Mouse (Mus musculus) thymus, adult 2 months (tissue): ENCODE data around the gene Cyp4a32. TPM values are rescaled to one million over a fixed set of nuclear protein-coding genes. Genes with fewer than 3 reads are reported as not detected.
"Not testable (repeated sequence)": the region's sequence is repeated elsewhere in the genome, so short reads cannot be mapped to it uniquely, and the experiment has no call there.

Source experiments
- DNase-seq: peaks from one replicate; pipeline ENCODE4 v3.0.0; 2021
- H3K27ac ChIP-seq: fragments of 200-500 bp; 2 replicates; pipeline ENCODE4 v1.5.1; 2012; ENCODE audit warnings: low read length, control low read depth; ENCODE audit not compliant: control insufficient read depth, insufficient read depth
- H3K27me3 ChIP-seq: fragments of 200-500 bp; 2 replicates; pipeline ENCODE4 v1.6.1; 2012; ENCODE audit warnings: mild to moderate bottlenecking, low read length, moderate library complexity, mixed read lengths; ENCODE audit not compliant: control insufficient read depth, insufficient read depth
- H3K36me3 ChIP-seq: fragments of 200-500 bp; 2 replicates; pipeline ENCODE4 v1.6.1; 2012; ENCODE audit warnings: mild to moderate bottlenecking, low read length, moderate library complexity; ENCODE audit not compliant: control insufficient read depth, insufficient read depth
- H3K4me1 ChIP-seq: fragments of 200-500 bp; replicated peaks from 2 replicates; pipeline ENCODE4 v1.6.1; 2012; ENCODE audit warnings: low read length; ENCODE audit not compliant: control insufficient read depth, insufficient read depth
- H3K4me3 ChIP-seq: fragments of 200-500 bp; 2 replicates; pipeline ENCODE4 v1.5.1; 2012; ENCODE audit warnings: mild to moderate bottlenecking, low read length, control low read depth, moderate library complexity; ENCODE audit not compliant: control insufficient read depth, insufficient read depth
- CTCF ChIP-seq: fragments of 200-500 bp; IDR thresholded peaks from 2 replicates; pipeline ENCODE4 v1.5.1; 2012; ENCODE audit warnings: mild to moderate bottlenecking, control low read depth, low read length, moderate library complexity, borderline replicate concordance; ENCODE audit not compliant: control insufficient read depth, poor library complexity, insufficient read depth; ENCODE audit errors: extremely low read depth
- POLR2A ChIP-seq: fragments of 200-500 bp; IDR thresholded peaks from 2 replicates; pipeline ENCODE4 v1.6.1; 2012; ENCODE audit warnings: mild to moderate bottlenecking, low read length, control low read depth, moderate library complexity; ENCODE audit not compliant: control insufficient read depth, poor library complexity, insufficient read depth; ENCODE audit errors: extremely low read depth
- WGBS: fragments of 180-500 bp; shearing (Covaris S2); methylation state at CpG from one replicate; pipeline ENCODE4 v1.1.7; 2018; 5-methylcytosine and 5-hydroxymethylcytosine counted together
- polyA plus RNA-seq: library from polyadenylated mRNA; depleted of rRNA; stranded (reverse); fragments of >200 nt; gene quantifications from 2 replicates; pipeline ENCODE4 v1.2.3, GENCODE M21; 2012; rRNA removed

Gene Cyp4a32
- polyA plus RNA-seq: not detected in 2 replicates

DNA sequence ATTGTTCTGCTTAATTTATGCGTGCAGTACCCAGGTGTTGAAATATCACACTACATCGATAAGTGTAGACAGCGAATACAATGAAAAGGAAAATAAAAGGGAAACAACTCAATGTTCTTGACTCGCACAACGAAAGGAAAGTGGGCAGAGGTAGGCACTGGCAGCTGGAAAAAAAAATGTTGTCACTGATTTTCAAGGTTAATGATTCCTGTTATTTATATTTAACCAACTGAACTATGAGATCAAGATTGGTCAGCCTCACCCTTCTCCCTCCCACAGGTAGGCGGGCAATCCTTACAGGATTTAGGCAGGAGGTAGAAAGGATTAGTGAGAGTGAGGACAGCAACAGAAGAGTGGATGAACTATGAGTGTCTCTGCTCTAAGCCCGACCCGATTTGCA, at the start of gene Cyp4a32:
Gene Cyp4a32, plus strand, starts transcription at position 359 of the 400 bp plus-strand sequence.
- H3K27ac ChIP-seq, H3K36me3 ChIP-seq, H3K4me3 ChIP-seq, H3K4me1 ChIP-seq, H3K27me3 ChIP-seq, DNase-seq: not testable (repeated sequence)
- WGBS: 97% methylated on average over 8 of the region's 8 CpGs

DNA sequence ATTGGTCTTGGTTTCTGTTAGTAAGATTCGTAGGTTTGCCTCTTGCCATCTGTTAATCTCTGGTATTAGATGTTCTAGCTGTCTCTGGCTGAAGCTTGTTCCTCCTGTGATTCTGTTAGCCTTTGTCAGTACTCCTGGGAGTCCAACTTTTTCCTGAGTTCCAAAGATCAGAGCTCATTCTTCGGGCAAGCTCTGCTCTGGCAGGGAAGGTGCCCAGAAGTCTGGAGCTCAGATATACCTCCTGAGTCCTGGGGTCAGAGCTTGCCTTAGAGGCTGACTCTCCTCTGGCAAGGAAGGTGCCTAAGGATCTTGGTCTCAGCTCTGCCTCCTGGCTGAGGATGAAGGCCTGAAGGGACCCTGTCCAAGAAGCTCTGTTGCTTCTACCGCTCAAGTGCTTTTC, 48.0 kb upstream of the Cyp4a32 start:
- H3K27me3 ChIP-seq: no peaks in the 10 kb centered on the region
- DNase-seq: no peak
- H3K27ac ChIP-seq: no peak overlapping the region
- H3K4me1 ChIP-seq: no peaks in the 10 kb centered on the region
- TF ChIP-seq CTCF (no peak), POLR2A (no peak)
- 90% methylated on average over 3 of the region's 3 CpGs for WGBS
- H3K36me3 ChIP-seq: no peaks in the 10 kb centered on the region
- H3K4me3 ChIP-seq: no peak overlapping the region

DNA sequence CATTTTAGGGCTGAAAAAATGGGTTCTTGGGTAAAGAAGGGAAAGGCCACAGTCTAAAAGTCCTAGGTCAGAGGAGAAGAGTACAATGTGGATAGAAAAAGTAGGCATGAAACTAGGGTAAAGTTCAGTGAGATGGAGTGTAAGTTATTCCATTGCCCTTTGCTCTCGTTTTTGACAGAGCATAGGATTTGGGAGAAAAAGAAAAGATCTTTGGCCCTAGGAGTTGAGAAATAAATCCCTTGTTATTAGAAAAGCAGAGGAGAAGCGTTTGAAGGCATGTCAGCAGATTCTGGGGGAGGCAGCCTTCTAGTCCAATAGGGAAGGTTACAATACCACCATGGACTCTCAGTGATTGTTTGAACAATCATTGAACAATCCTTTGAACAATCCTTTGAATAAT, 45.3 kb upstream of the Cyp4a32 start:
- 81% methylated on average over 2 of the region's 2 CpGs for WGBS
- Histone ChIP-seq H3K4me1 (no peaks in the 10 kb centered on the region), H3K27ac (no peak overlapping the region), H3K36me3 (no peaks in the 10 kb centered on the region), H3K4me3 (no peak overlapping the region), H3K27me3 (no peaks in the 10 kb centered on the region)
- TF ChIP-seq CTCF (no peak), POLR2A (no peak)
- no peak for DNase-seq

DNA sequence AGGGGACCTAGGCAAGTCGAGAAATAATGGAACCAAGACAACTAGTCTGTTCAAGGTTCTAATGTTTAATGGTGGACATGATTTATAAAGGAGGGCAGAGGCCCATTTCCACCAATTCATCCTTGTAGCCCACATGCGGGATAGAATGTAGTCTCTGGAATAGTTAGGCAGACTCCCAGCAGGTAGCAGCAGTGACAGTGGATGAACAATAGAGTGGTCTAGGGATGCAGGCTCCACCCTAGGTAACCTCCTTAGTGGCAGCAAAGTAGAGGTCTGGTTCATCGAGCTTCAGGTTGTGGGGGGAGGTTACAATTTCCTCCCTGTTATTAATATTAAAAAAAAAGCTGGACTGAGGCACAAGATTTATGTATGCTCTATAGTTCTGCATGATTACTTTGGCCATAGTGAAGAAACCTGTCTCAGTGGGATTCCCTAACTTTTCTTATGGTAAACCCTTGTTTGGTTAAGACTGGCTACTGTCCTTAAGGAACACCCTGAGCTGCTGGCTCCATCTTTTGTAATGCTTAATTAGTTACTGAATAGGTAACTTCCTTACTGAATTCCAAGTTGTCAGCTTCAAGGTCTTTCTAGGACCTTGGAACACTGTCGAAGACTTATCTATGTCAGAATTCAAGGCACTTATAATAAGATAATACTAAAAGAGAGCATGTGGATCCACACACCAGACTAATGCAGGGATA, 42.8 kb upstream of the Cyp4a32 start:
- H3K36me3 ChIP-seq: no peaks in the 10 kb centered on the region
- no peak for DNase-seq
- no peak overlapping the region for H3K4me3 ChIP-seq
- TF ChIP-seq CTCF (no peak), POLR2A (no peak)
- no peaks in the 10 kb centered on the region for H3K4me1 ChIP-seq
- WGBS: 89% methylated on average over 4 of the region's 4 CpGs
- H3K27ac ChIP-seq: no peak overlapping the region
- H3K27me3 ChIP-seq: no peaks in the 10 kb centered on the region

DNA sequence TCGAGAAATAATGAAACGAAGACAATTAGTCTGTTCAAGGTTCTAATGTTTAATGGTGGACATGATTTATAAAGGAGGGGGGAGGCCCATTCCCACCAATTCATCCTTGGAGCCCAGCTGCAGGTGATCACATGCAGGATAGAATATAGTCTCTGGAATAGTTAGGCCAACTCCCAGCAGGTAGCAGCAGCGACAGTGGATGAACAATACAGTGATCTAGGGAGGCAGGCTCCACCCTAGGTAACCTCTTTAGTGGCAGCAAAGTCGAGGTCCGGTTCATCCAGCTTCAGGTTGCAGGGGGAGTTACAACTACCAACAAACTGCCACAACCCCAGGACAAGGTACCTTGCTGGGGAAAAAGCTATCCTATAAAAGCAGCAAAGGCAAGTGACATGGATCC, 39.5 kb upstream of the Cyp4a32 start:
- H3K36me3 ChIP-seq, H3K4me3 ChIP-seq, DNase-seq, H3K4me1 ChIP-seq, H3K27me3 ChIP-seq, H3K27ac ChIP-seq: not testable (repeated sequence)
- 88% methylated on average over 5 of the region's 5 CpGs for WGBS

DNA sequence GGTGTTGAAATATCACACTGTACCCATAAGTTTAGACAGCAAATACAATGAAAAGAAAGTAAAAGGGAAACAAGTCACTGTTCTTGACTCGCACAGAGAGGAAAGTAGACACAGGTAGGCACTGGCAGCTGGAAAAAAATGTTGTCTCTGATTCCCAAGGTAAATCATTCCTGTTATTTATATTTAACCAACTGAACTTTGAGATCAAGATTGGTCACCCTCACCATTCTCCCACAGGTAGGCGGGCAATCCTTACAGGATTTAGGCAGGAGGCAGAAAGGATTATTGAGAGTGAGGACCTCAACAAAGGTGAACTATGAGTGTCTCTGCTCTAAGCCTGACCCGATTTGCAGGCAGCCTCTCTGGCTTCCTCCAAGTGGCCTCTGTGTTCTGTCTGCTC, 37.4 kb upstream of the Cyp4a32 start, which contains the start of gene Cyp4a31:
Gene Cyp4a31, plus strand, starts transcription at position 249 of the 400 bp plus-strand sequence.
- Histone ChIP-seq H3K27ac (no peak within 1 kb of the TSS), H3K36me3 (no peaks in the 10 kb centered on the region), H3K4me1 (no peaks in the 10 kb centered on the region), H3K27me3 (no peaks in the 10 kb centered on the region), H3K4me3 (no peak within 1 kb of the TSS)
- 94% methylated on average over 3 of the region's 3 CpGs for WGBS
- no peak for TF ChIP-seq CTCF
- no peak for TF ChIP-seq POLR2A
- no peak for DNase-seq

DNA sequence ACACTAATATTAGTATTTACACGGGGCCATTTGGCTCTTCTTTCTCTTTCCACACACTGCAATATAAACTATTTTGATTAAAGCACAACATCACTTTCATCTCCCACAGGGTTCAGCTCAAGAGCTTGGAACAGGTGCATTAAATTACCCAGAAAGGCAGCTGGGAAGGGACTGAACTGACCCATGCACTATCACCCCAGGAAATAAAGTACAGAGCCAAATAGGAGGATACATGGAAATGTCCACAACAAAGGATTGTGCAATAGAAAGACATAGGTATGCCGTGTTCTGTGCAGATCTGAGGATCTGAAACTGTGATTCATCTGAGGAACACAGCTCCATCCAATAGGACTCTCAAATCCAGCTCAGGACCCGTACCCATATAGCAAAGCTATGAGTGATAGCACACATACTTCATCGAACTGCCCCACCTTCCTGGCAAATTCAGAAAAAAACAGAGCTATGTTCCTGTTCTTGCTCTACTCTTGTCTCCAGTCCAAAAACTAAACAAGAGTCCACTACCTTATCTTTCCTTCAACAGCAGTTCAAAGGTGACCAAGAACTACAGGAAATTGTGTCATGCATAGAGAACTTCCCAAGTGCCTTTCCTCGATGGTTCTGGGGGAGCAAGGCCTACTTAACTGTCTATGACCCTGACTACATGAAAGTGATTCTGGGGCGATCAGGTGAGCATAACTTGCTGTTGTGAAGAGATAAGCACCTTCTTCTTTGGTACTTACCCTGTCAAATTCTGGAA, 36.1 kb upstream of the Cyp4a32 start:
- 73% methylated on average over 6 of the region's 6 CpGs for WGBS
- not testable (repeated sequence) for H3K4me1 ChIP-seq, H3K27ac ChIP-seq, DNase-seq, H3K36me3 ChIP-seq, H3K4me3 ChIP-seq, H3K27me3 ChIP-seq
